Mouse (Mus musculus) forebrain, embryonic 13.5 days (tissue): Measurements from ENCODE around the gene Gstp1. TPM values are rescaled to one million over a fixed set of nuclear protein-coding genes. Genes with fewer than 3 reads are reported as not detected.

Experiments
- ATAC-seq: fragments of 200-750 bp; cut with Nextera tagmentation; 2 replicates; pipeline ENCODE4 v1.8.0; 2017
- H3K27ac ChIP-seq: fragments of 300-500 bp; sonication (generic); 2 replicates; pipeline ENCODE4 v1.5.1; 2015; ENCODE audit warnings: inconsistent platforms, mild to moderate bottlenecking, moderate library complexity
- H3K27me3 ChIP-seq: fragments of 300-500 bp; sonication (generic); 2 replicates; pipeline ENCODE4 v1.6.1; 2015; ENCODE audit warnings: mild to moderate bottlenecking, inconsistent platforms
- H3K36me3 ChIP-seq: fragments of 300-500 bp; sonication (generic); 2 replicates; pipeline ENCODE4 v1.6.1; 2015; ENCODE audit warnings: mild to moderate bottlenecking, inconsistent platforms; ENCODE audit not compliant: poor library complexity, severe bottlenecking
- H3K4me1 ChIP-seq: fragments of 300-500 bp; sonication (generic); 2 replicates; pipeline ENCODE4 v1.6.1; 2015; ENCODE audit warnings: inconsistent platforms
- H3K4me2 ChIP-seq: fragments of 300-500 bp; sonication (generic); 2 replicates; pipeline ENCODE4 v1.6.1; 2015; ENCODE audit warnings: inconsistent platforms, mild to moderate bottlenecking, moderate library complexity
- H3K4me3 ChIP-seq: fragments of 300-500 bp; sonication (generic); 2 replicates; pipeline ENCODE4 v1.5.1; 2015; ENCODE audit warnings: mild to moderate bottlenecking, inconsistent platforms
- H3K9ac ChIP-seq: fragments of 300-500 bp; sonication (generic); 2 replicates; pipeline ENCODE4 v1.6.1; 2015; ENCODE audit warnings: mild to moderate bottlenecking, inconsistent platforms
- H3K9me3 ChIP-seq: fragments of 300-500 bp; sonication (generic); replicated peaks from 2 replicates; pipeline ENCODE4 v1.6.1; 2016; ENCODE audit warnings: inconsistent platforms
- WGBS: fragments of 180-500 bp; shearing (Covaris S2); methylation state at CpG from one replicate; pipeline ENCODE4 v1.1.7; 2015; 5-methylcytosine and 5-hydroxymethylcytosine counted together
- polyA plus RNA-seq: library from polyadenylated mRNA; unstranded; fragments of >200 nt; fragmentation: Nextera tagmentation; extraction: Ambion mirVana; gene quantifications from 2 replicates; pipeline ENCODE4 v1.2.1, GENCODE M21; 2015

Gstp1 gene
- polyA plus RNA-seq, 1 experiment from 2014 or later: 392 TPM

GRCm38 (mm10) chr19:4023185-4023584 is 14.6 kb downstream of the Gstp1 start:
- 82% methylated on average over 7 of the region's 7 CpGs for WGBS
- H3K9me3 ChIP-seq: peaks cover 7% of the 10 kb centered on the region

GRCm38 (mm10) chr19:4018743-4019583 is 18.8 kb downstream of the Gstp1 start:
- ATAC-seq: peak; percentile 57; the same call in 1 of the 2 replicates
- peaks cover 9% of the 10 kb centered on the region; the same call in 1 of the 2 replicates for H3K4me1 ChIP-seq
- WGBS: 28% methylated on average over 18 of the region's 18 CpGs

More at GRCm38 (mm10) chr19:4023185-4023584, 14.6 kb downstream of the Gstp1 start:
- Histone ChIP-seq H3K9ac (no peak overlapping the region), H3K27ac (no peak overlapping the region), H3K4me1 (peaks cover 9% of the 10 kb centered on the region; the same call in 1 of the 2 replicates), H3K27me3 (no peaks in the 10 kb centered on the region), H3K4me3 (no peak overlapping the region), H3K4me2 (no peak overlapping the region), H3K36me3 (no peaks in the 10 kb centered on the region)
- no peak for ATAC-seq

GRCm38 (mm10) chr19:4017921-4018587 is 19.7 kb downstream of the Gstp1 start:
- Histone ChIP-seq H3K27ac (no peak overlapping the region), H3K4me3 (no peak overlapping the region), H3K4me2 (no peak overlapping the region), H3K4me1 (peaks cover 9% of the 10 kb centered on the region; the same call in 1 of the 2 replicates), H3K36me3 (no peaks in the 10 kb centered on the region), H3K27me3 (no peaks in the 10 kb centered on the region), H3K9ac (no peak overlapping the region), H3K9me3 (no peaks in the 10 kb centered on the region)
- WGBS: 64% methylated on average over 10 of the region's 10 CpGs
- ATAC-seq: no peak

More at GRCm38 (mm10) chr19:4018743-4019583, 18.8 kb downstream of the Gstp1 start:
- Histone ChIP-seq H3K36me3 (no peaks in the 10 kb centered on the region), H3K27me3 (no peaks in the 10 kb centered on the region), H3K9ac (no peak overlapping the region), H3K9me3 (no peaks in the 10 kb centered on the region), H3K4me2 (no peak overlapping the region), H3K27ac (no peak overlapping the region), H3K4me3 (no peak overlapping the region)

- no peak overlapping the region for H3K4me3 ChIP-seq
- H3K4me1 ChIP-seq: peaks cover 22% of the 10 kb centered on the region
- no peaks in the 10 kb centered on the region for H3K9me3 ChIP-seq
- 53% methylated on average over 5 of the region's 5 CpGs for WGBS
- H3K9ac ChIP-seq: no peak overlapping the region
- no peak for ATAC-seq
- no peak overlapping the region for H3K27ac ChIP-seq
- H3K27me3 ChIP-seq: no peaks in the 10 kb centered on the region
- H3K36me3 ChIP-seq: no peaks in the 10 kb centered on the region
- no peak overlapping the region for H3K4me2 ChIP-seq
Measured at GRCm38 (mm10) chr19:4015635-4016034, 22.1 kb downstream of the Gstp1 start.

GRCm38 (mm10) chr19:4014802-4015201 is 23.0 kb downstream of the Gstp1 start:
- Histone ChIP-seq H3K36me3 (peaks cover 7% of the 10 kb centered on the region), H3K27me3 (no peaks in the 10 kb centered on the region), H3K9ac (peak overlapping the region; percentile 1), H3K27ac (no peak overlapping the region), H3K9me3 (no peaks in the 10 kb centered on the region), H3K4me1 (peaks cover 22% of the 10 kb centered on the region), H3K4me3 (no peak overlapping the region), H3K4me2 (no peak overlapping the region)
- ATAC-seq: no peak

- Histone ChIP-seq H3K9ac (peak overlapping the region; percentile 31; the same call in 1 of the 2 replicates), H3K36me3 (peaks cover 24% of the 10 kb centered on the region), H3K4me2 (peak overlapping the region; percentile 79), H3K27me3 (no peaks in the 10 kb centered on the region), H3K4me3 (peak overlapping the region; percentile 80), H3K9me3 (no peaks in the 10 kb centered on the region), H3K27ac (no peak overlapping the region), H3K4me1 (peaks cover 13% of the 10 kb centered on the region)
- 25% methylated on average over 9 of the region's 9 CpGs for WGBS
- ATAC-seq: no peak; the same call in 1 of the 2 replicates
Measured at GRCm38 (mm10) chr19:4013066-4013465, 24.7 kb downstream of the Gstp1 start.

- under 1% methylated on average over 45 of the region's 45 CpGs for WGBS
- peak within 1 kb of the TSS; percentile 48 for H3K27ac ChIP-seq
- peaks cover 30% of the 10 kb centered on the region for H3K36me3 ChIP-seq
- H3K4me2 ChIP-seq: peak within 1 kb of the TSS; percentile 79
- H3K9ac ChIP-seq: peak within 1 kb of the TSS; percentile 80
- peak; percentile 100 for ATAC-seq
- H3K9me3 ChIP-seq: no peaks in the 10 kb centered on the region
- H3K4me3 ChIP-seq: peak within 1 kb of the TSS; percentile 80
- peaks cover 13% of the 10 kb centered on the region for H3K4me1 ChIP-seq
- no peaks in the 10 kb centered on the region for H3K27me3 ChIP-seq
Measured at GRCm38 (mm10) chr19:4012432-4013022, 25.3 kb downstream of the Gstp1 start, which contains the start of gene Ndufv1. TSS of gene Ndufv1 (minus strand) at chr19:4012806.

- no peak overlapping the region for H3K27ac ChIP-seq
- H3K4me2 ChIP-seq: peak overlapping the region; percentile 79; the same call in 1 of the 2 replicates
- no peak for ATAC-seq
- no peaks in the 10 kb centered on the region for H3K9me3 ChIP-seq
- H3K9ac ChIP-seq: no peak overlapping the region; the same call in 1 of the 2 replicates
- 93% methylated on average over 5 of the region's 5 CpGs for WGBS
- no peak overlapping the region for H3K4me3 ChIP-seq
- no peaks in the 10 kb centered on the region for H3K27me3 ChIP-seq
- H3K4me1 ChIP-seq: peaks cover 13% of the 10 kb centered on the region
- peaks cover 44% of the 10 kb centered on the region for H3K36me3 ChIP-seq
Measured at GRCm38 (mm10) chr19:4011086-4011485, 26.7 kb downstream of the Gstp1 start.

GRCm38 (mm10) chr19:4005971-4006370 is 31.8 kb downstream of the Gstp1 start:
- H3K4me2 ChIP-seq: no peak overlapping the region
- H3K9me3 ChIP-seq: no peaks in the 10 kb centered on the region
- peaks cover 55% of the 10 kb centered on the region for H3K36me3 ChIP-seq
- no peak overlapping the region for H3K9ac ChIP-seq
- peaks cover 10% of the 10 kb centered on the region for H3K4me1 ChIP-seq
- ATAC-seq: no peak
- no peak overlapping the region for H3K27ac ChIP-seq
- H3K4me3 ChIP-seq: no peak overlapping the region
- no peaks in the 10 kb centered on the region; the same call in 1 of the 2 replicates for H3K27me3 ChIP-seq
- WGBS: 95% methylated on average over 8 of the region's 8 CpGs

- H3K4me2 ChIP-seq: no peak overlapping the region
- no peak overlapping the region for H3K4me3 ChIP-seq
- no peaks in the 10 kb centered on the region for H3K9me3 ChIP-seq
- WGBS: 90% methylated on average over 9 of the region's 9 CpGs
- H3K36me3 ChIP-seq: peaks cover 51% of the 10 kb centered on the region
- ATAC-seq: no peak
- no peak overlapping the region for H3K9ac ChIP-seq
- H3K27ac ChIP-seq: no peak overlapping the region
- no peaks in the 10 kb centered on the region; the same call in 1 of the 2 replicates for H3K27me3 ChIP-seq
- peaks cover 10% of the 10 kb centered on the region for H3K4me1 ChIP-seq
Measured at GRCm38 (mm10) chr19:4005091-4005490, 32.7 kb downstream of the Gstp1 start.

GRCm38 (mm10) chr19:4004331-4004730 is 33.5 kb downstream of the Gstp1 start:
- Histone ChIP-seq H3K4me1 (peaks cover 17% of the 10 kb centered on the region), H3K27ac (no peak overlapping the region), H3K36me3 (peaks cover 43% of the 10 kb centered on the region), H3K9me3 (no peaks in the 10 kb centered on the region), H3K4me2 (no peak overlapping the region), H3K9ac (no peak overlapping the region), H3K27me3 (no peaks in the 10 kb centered on the region; the same call in 1 of the 2 replicates), H3K4me3 (no peak overlapping the region)
- 89% methylated on average over 15 of the region's 15 CpGs for WGBS
- no peak for ATAC-seq

- no peak for ATAC-seq
- H3K9ac ChIP-seq: no peak overlapping the region
- peaks cover 17% of the 10 kb centered on the region for H3K4me1 ChIP-seq
- no peak overlapping the region for H3K27ac ChIP-seq
- H3K4me3 ChIP-seq: no peak overlapping the region
- no peak overlapping the region for H3K4me2 ChIP-seq
- 86% methylated on average over 12 of the region's 12 CpGs for WGBS
- no peaks in the 10 kb centered on the region for H3K9me3 ChIP-seq
- no peaks in the 10 kb centered on the region; the same call in 1 of the 2 replicates for H3K27me3 ChIP-seq
- H3K36me3 ChIP-seq: peaks cover 36% of the 10 kb centered on the region
Measured at GRCm38 (mm10) chr19:4003641-4004040, 34.1 kb downstream of the Gstp1 start.
